Mouse (Mus musculus): ENCODE data around the gene Vmp1.
A peak's percentile ranks its signal among the peaks of the same experiment; 100 is the strongest.

Gene Vmp1

DNA sequence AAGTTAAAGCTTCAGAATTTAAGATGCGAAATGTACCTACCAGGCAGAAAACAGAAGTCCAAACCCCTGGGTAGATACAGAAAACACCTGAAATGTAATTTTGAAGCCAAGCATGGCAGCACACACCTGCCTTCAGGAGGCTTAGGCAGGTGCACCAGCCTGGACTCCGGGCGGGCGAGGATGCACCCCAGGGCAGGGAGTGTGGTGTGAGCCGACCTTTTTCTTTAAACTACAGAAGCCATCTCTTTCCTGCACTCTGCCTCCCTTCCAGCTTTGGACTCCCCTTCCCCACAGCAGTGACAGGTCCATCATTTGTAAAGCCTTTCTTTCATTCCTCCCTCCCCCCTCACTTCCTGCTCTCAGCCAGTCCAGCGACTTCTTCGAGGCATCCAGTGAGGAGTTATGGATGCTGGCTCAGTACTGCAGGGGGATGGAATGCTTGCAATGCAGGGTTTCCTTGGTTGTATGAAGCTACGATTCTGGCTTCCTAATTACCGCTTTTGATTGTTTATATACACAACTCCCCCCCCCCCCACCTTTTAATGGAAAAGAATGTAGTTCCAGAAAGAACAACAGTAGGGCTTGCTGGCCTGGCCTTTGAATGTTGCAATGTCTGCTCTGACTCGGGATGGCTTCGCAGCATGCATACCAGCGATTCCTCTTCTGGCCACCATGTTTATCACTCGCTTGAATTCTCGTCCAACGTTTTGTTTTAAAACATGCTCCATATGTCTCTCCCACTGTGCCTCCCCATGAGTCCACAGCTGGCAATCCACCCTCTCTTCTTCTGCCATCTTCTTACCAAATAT, 112.4 kb downstream of the Vmp1 start:
- no peak for DNase-seq (ENCODE audit: low read depth, low spot score)

- no peak for DNase-seq (ENCODE audit: low read depth, low spot score)
Observed at GRCm38 (mm10) chr11:86570261-86570746, 113.3 kb downstream of the Vmp1 start.

DNA sequence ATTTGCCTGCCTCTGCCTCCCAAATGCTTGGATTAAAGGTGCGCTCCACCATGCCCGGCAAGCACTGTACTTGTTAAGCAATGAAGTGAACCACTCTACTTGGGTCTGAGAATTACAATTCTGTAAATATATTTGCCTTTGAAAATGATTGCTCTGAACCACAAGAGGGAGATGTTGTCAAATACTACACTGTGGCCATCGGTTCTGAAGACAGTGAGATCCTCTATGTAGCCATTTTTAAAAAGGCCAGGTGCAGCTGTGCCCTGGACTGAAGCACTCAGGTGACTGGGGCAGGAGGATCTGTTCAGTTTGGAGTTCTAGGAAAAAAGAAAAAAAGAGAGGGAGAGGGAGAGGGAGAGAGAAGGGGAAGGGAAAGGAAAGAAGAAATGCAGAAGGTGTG, 115.2 kb downstream of the Vmp1 start:
- DNase-seq (ENCODE audit: low read depth, low spot score), result peak; percentile 70

DNA sequence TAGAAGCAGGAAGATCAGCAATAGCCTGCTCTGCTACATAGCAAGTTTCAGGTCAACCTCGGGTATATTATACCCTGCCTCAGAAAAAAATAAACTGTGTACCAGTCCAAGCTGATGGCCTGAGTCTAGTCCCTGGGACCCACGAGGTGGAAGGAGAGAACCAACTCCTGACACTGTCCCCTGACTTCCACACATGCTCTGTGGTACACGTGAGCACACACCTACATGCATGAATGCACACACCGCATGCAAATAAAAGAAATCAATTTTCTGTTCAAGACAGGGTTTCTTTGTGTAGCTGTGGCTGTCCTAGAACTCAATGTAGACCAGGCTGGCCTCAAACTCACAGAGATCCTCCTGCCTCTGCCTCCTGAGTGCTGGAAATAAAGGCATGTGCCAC, 125.4 kb downstream of the Vmp1 start:
- DNase-seq (ENCODE audit: low read depth, low spot score), result no peak

GRCm38 (mm10) chr11:86553525-86553924, 130.1 kb downstream of the Vmp1 start:
- DNase-seq (ENCODE audit: low read depth, low spot score), result no peak

DNA sequence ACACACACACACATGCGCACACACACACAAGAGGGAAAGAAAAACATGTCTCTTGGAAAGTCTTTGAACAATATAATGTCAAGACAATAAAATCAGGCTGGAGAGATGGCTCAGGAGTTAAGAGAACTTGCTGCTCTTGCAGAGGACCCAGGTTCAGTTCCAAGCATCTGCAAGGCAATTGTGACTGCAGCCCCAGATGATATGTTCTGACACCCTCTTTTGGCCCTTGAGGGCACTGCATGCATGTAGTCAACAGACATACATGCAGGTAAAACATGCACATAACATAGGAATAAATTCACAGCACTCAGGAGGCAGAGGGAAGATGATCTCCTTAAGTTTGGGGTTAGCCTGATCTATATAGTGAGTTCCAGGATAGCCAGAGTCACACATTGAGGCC, 136.2 kb downstream of the Vmp1 start:
- peak; percentile 30 for DNase-seq (ENCODE audit: low read depth, low spot score)

DNA sequence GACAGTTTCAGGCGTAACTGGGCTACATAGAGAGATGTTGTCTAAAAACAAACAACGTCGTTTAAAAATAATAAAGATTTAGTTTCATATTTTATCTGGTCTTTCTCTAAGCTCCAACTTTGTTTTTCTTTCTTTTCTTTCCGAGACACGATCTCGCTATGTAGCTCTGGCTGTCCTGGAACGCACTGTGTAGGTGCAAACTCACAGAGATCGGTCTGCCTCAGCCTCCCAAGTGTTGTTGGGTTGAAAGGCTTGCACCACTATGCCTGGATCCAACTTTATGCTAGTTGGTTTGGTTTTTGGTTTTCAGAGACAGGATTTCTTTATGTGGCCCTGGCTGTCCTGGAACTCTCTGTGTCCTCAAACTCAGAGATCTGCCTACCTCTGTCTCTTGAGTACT, 138.1 kb downstream of the Vmp1 start:
- no peak for DNase-seq (ENCODE audit: low read depth, low spot score)

GRCm38 (mm10) chr11:86544639-86545299, 138.9 kb downstream of the Vmp1 start, which contains the start of the genes Rps6kb1 and Tubd1:
Rps6kb1 (minus strand) TSS chr11:86544805.
Tubd1 (plus strand) TSS chr11:86544991.
- DNase-seq (ENCODE audit: low read depth, low spot score), result peak; percentile 100

DNA sequence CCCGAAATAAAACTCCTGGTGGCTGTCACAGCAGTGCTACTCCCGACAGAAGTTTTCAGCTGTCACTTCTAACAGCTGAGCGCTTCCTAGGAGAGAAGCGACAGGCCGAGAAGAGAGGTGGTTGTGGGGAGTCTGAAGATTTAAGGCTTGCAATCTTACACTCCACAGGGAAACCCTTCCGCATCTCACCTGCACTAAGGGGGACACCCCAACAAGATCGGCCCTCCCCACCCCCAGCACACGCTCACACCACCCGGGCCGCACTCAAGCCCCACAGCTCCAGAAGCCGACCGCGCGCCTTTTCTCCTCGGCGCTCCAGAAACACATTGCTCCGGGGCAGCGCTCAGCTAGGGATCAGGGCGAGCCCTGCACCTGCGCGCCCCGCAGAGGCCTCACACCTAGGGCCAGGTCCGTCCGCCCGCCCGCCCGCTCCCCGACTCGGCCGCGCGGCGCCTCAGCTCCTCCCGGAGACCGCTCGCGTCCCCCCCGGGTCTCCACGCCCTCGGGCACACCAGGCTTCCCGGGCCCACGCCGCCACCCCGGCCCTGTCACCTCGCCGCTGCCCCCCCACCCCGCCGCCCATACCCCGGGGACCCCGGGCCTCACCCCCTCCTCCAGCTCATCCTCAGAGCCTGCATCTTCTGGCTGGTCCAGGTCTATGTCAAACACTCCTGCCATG, 139.5 kb downstream of the Vmp1 start:
- DNase-seq (ENCODE audit: low read depth, low spot score), result no peak

- DNase-seq (ENCODE audit: low read depth, low spot score), result no peak
Observed at GRCm38 (mm10) chr11:86542851-86543250, 140.8 kb downstream of the Vmp1 start.

GRCm38 (mm10) chr11:86540476-86540845, 143.2 kb downstream of the Vmp1 start:
- DNase-seq (ENCODE audit: low read depth, low spot score), result no peak

DNA sequence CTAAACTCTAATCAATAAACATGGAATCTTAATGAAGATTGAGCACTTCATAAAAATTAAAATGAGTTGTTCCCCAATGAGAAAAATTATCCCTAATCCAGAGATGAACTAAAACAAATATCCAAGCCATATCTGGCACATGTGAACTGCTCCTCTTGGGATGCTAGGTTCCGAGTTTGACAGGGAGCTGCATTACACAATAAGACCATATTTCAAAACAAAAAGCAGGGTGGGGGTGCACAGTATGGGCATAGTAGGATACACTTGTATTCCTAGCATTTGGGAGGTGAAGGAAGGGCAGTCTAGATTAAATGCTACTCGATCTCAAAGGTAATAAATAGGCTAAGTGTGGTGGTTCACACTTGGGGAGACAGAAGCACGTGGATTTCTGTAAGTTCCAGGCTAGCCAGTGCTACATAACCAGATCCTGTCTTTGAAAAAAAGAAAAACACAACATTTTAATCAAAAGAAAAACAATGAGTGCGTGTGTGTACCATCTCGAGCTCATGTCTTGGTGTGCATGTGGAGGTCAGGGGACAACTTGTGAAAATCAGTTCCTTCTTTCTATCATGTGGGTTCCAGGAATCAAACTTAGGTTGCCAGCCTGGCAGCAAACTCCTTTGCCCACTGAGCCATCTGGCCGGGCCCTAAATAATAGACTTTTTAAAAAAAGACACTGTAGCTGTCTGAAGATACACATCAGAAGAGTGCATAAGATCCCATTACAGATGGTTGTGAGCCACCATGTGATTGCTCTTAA, 143.7 kb downstream of the Vmp1 start:
- no peak for DNase-seq (ENCODE audit: low read depth, low spot score)

DNA sequence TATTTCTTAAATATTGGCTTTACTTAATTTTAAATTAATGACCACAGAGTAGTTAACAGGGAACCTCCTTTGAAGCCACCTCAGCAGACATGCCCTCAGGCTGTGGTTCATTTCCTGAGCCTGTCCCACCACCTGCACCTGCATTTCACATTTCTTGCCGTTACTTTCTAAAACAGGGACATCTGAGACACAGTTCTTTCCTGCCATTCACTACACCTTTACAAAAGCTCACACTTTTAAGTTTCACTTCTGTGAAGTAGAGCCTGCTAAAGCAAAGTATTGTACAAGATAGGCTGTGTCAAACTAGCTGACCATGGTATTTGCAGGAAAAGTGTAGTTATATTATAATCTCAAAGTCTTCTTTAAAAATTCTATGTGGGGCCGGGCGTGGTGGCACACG, 144.8 kb downstream of the Vmp1 start:
- no peak for DNase-seq (ENCODE audit: low read depth, low spot score)

- no peak for DNase-seq (ENCODE audit: low read depth, low spot score)
Observed at GRCm38 (mm10) chr11:86534201-86534910, 149.3 kb downstream of the Vmp1 start.

Measured in CD4-positive helper T cell, adult 2 months (primary cell).